Mouse (Mus musculus): ENCODE data around the gene Atxn1. TPM values are rescaled to one million over a fixed set of nuclear protein-coding genes. Genes with fewer than 3 reads are reported as not detected.

The Atxn1 gene
- polyA plus RNA-seq, 1 experiment from 2014 or later = 1.7 TPM

GRCm38 (mm10) chr13:45688864-45689263, 275.9 kb downstream of the Atxn1 start:
- Histone ChIP-seq H3K36me3 (no peaks in the 10 kb centered on the region), H3K27ac (no peak overlapping the region), H3K4me2 (no peak overlapping the region), H3K27me3 (replicated peaks) (no peaks in the 10 kb centered on the region), H3K9ac (no peak overlapping the region), H3K4me1 (peaks cover 19% of the 10 kb centered on the region), H3K4me3 (no peak overlapping the region), H3K9me3 (replicated peaks) (no peaks in the 10 kb centered on the region)
- ATAC-seq = no peak
- WGBS (ENCODE audit: insufficient replicate concordance) = 61% methylated on average over 2 of the region's 2 CpGs

DNA sequence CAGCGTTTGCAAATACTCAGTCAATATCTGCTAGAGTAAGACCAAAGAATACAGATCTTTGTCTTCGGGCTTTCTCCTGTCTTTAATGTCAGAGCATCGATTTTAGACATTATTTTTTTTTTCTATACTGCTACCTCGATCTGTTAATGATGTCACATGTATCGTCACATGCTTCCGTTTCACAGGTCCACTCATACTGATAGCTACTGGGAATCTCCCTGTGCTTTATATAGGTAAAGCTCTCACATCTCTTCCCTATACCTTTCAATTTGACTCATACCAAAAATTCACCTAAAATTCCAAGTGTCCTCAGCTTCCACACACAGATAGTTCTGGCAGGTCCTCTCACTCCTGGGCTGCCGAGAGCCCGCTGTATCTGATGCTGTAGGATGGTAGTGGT, 277.2 kb downstream of the Atxn1 start:
- no peak for ATAC-seq
- no peak overlapping the region for H3K27ac ChIP-seq
- no peak overlapping the region for H3K4me3 ChIP-seq
- H3K9ac ChIP-seq = no peak overlapping the region
- no peaks in the 10 kb centered on the region for H3K36me3 ChIP-seq
- H3K4me2 ChIP-seq = no peak overlapping the region
- WGBS (ENCODE audit: insufficient replicate concordance) = 81% methylated on average over 8 of the region's 8 CpGs
- no peaks in the 10 kb centered on the region for H3K27me3 ChIP-seq (replicated peaks)
- H3K4me1 ChIP-seq = peaks cover 6% of the 10 kb centered on the region
- H3K9me3 ChIP-seq (replicated peaks) = no peaks in the 10 kb centered on the region

DNA sequence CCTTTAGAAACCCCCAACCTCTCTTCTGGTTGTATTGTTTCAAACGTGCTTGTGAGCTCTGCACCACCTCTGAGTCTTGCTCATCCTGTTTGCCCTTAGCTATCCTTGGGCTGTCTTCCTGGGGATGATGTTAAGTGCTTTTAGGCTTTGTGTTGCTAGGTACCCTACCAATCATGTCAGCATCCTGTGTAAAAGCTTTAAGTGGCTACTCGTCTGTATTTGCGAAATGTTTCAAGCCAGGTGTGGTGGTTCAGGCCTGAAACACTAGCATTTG, 278.6 kb downstream of the Atxn1 start:
- 51% methylated on average over 3 of the region's 3 CpGs for WGBS (ENCODE audit: insufficient replicate concordance)
- no peak overlapping the region for H3K27ac ChIP-seq

GRCm38 (mm10) chr13:45685575-45686308, 279.1 kb downstream of the Atxn1 start:
- H3K4me1 ChIP-seq = 0 out of 2 replicates have a peak, but pooled peaks cover 3% of the 10 kb centered on the region
- 68% methylated on average over 7 of the region's 7 CpGs for WGBS (ENCODE audit: insufficient replicate concordance)
- no peak overlapping the region for H3K4me2 ChIP-seq
- H3K36me3 ChIP-seq = no peaks in the 10 kb centered on the region
- H3K4me3 ChIP-seq = no peak overlapping the region
- no peak overlapping the region for H3K9ac ChIP-seq
- no peaks in the 10 kb centered on the region for H3K27me3 ChIP-seq (replicated peaks)
- ATAC-seq = no peak
- H3K27ac ChIP-seq = no peak overlapping the region
- H3K9me3 ChIP-seq (replicated peaks) = no peaks in the 10 kb centered on the region

More for the DNA sequence above, 278.6 kb downstream of the Atxn1 start:
- no peaks in the 10 kb centered on the region for H3K27me3 ChIP-seq (replicated peaks)
- H3K4me1 ChIP-seq = 0 out of 2 replicates have a peak, but pooled peaks cover 3% of the 10 kb centered on the region
- H3K9ac ChIP-seq = no peak overlapping the region
- H3K36me3 ChIP-seq = no peaks in the 10 kb centered on the region
- no peak overlapping the region for H3K4me3 ChIP-seq
- H3K9me3 ChIP-seq (replicated peaks) = no peaks in the 10 kb centered on the region
- ATAC-seq = no peak
- no peak overlapping the region for H3K4me2 ChIP-seq

DNA sequence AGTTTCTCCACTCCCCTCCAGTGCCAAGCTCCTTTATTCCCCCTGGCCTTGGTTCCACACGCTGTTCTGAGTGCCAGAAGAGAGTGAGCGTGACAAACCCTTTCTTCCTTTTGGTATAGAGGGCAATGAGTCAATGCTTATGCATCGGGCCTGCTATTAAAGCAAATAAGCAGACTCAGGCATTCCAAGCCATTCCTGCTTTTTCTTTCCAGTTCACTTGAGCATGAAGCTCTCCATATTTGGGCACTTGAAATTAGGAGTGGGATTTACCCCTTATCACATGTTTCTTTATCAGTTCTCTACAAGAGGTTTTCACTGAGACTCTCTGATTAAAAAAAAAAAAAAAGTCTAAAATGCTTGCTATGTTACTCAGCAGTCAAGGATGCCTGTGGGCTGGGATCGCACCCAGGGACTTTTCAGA, 279.9 kb downstream of the Atxn1 start:
- Histone ChIP-seq H3K9ac (no peak overlapping the region), H3K4me3 (no peak overlapping the region), H3K27me3 (replicated peaks) (no peaks in the 10 kb centered on the region), H3K4me2 (no peak overlapping the region), H3K9me3 (replicated peaks) (no peaks in the 10 kb centered on the region), H3K4me1 (0 out of 2 replicates have a peak, but pooled peaks cover 3% of the 10 kb centered on the region), H3K36me3 (no peaks in the 10 kb centered on the region), H3K27ac (no peak overlapping the region)
- 69% methylated on average over 4 of the region's 4 CpGs for WGBS (ENCODE audit: insufficient replicate concordance)
- no peak for ATAC-seq

GRCm38 (mm10) chr13:45683991-45684390, 280.8 kb downstream of the Atxn1 start:
- Histone ChIP-seq H3K27ac (no peak overlapping the region), H3K36me3 (no peaks in the 10 kb centered on the region), H3K27me3 (replicated peaks) (no peaks in the 10 kb centered on the region), H3K9ac (no peak overlapping the region), H3K4me2 (no peak overlapping the region), H3K9me3 (replicated peaks) (no peaks in the 10 kb centered on the region), H3K4me3 (no peak overlapping the region), H3K4me1 (0 out of 2 replicates have a peak, but pooled peaks cover 3% of the 10 kb centered on the region)
- ATAC-seq = no peak
- WGBS (ENCODE audit: insufficient replicate concordance) = 52% methylated on average over 3 of the region's 3 CpGs

DNA sequence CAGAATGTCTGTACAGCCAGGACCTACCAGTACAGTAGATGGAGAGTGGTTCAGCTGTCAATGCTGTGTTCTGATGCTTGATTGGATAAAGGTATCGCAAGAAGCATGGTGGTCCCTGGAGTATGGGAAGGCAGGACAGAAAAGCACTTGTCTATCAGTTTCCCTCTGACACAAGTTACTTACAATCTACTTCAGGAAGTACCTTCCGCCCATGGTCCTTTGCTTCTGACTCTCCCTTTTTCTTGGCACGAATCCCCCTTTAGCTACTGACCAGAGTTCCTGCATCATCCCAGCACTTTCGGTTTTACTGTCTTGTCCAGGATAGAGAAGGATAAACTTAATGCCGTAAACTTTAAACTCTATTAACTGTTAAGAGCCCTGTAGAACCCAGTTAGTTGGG, 283.6 kb downstream of the Atxn1 start:
- H3K4me2 ChIP-seq = no peak overlapping the region
- no peaks in the 10 kb centered on the region for H3K9me3 ChIP-seq (replicated peaks)
- H3K4me3 ChIP-seq = no peak overlapping the region
- ATAC-seq = no peak
- WGBS (ENCODE audit: insufficient replicate concordance) = 64% methylated on average over 5 of the region's 5 CpGs
- no peak overlapping the region for H3K27ac ChIP-seq
- H3K9ac ChIP-seq = no peak overlapping the region
- H3K27me3 ChIP-seq (replicated peaks) = no peaks in the 10 kb centered on the region
- peaks cover 4% of the 10 kb centered on the region; the same call in 1 of the 2 replicates for H3K4me1 ChIP-seq
- no peaks in the 10 kb centered on the region for H3K36me3 ChIP-seq

GRCm38 (mm10) chr13:45680651-45681050, 284.2 kb downstream of the Atxn1 start:
- no peaks in the 10 kb centered on the region for H3K9me3 ChIP-seq (replicated peaks)
- no peak for ATAC-seq

GRCm38 (mm10) chr13:45679096-45679495, 285.7 kb downstream of the Atxn1 start:
- Histone ChIP-seq H3K27ac (no peak overlapping the region), H3K9me3 (replicated peaks) (no peaks in the 10 kb centered on the region), H3K4me2 (no peak overlapping the region), H3K4me3 (no peak overlapping the region), H3K9ac (no peak overlapping the region), H3K4me1 (peaks cover 5% of the 10 kb centered on the region; the same call in 1 of the 2 replicates), H3K36me3 (no peaks in the 10 kb centered on the region), H3K27me3 (replicated peaks) (no peaks in the 10 kb centered on the region)
- 65% methylated on average over 1 of the region's 1 CpGs for WGBS (ENCODE audit: insufficient replicate concordance)
- ATAC-seq = no peak

More at GRCm38 (mm10) chr13:45680651-45681050, 284.2 kb downstream of the Atxn1 start:
- H3K36me3 ChIP-seq = no peaks in the 10 kb centered on the region
- H3K27me3 ChIP-seq (replicated peaks) = no peaks in the 10 kb centered on the region
- H3K9ac ChIP-seq = no peak overlapping the region
- peaks cover 5% of the 10 kb centered on the region; the same call in 1 of the 2 replicates for H3K4me1 ChIP-seq
- no peak overlapping the region for H3K4me2 ChIP-seq
- no peak overlapping the region for H3K4me3 ChIP-seq
- 68% methylated on average over 5 of the region's 5 CpGs for WGBS (ENCODE audit: insufficient replicate concordance)
- H3K27ac ChIP-seq = no peak overlapping the region

DNA sequence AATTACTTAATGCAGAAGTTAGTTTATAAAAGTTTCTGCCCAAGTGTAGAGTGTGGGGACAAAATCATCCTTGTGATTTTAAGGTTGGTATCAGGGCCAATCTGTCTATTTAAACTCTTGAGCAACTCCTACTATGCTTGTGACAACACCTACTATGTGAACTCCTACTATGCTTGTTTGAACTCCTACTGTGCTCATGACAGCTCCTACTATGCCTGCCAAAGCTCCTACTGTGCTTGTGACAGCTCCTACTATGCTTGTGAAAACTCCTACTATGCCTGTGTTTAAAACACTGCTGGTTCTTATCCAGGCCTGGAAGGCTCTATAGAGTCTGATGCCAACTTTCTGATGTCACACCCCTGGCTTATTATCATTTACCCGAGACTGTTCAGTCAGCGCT, 292.2 kb downstream of the Atxn1 start:
- ATAC-seq = no peak

GRCm38 (mm10) chr13:45669969-45670368, 294.8 kb downstream of the Atxn1 start:
- Histone ChIP-seq H3K4me3 (no peak overlapping the region), H3K9me3 (replicated peaks) (no peaks in the 10 kb centered on the region), H3K36me3 (no peaks in the 10 kb centered on the region), H3K27me3 (replicated peaks) (no peaks in the 10 kb centered on the region), H3K4me1 (no peaks in the 10 kb centered on the region), H3K9ac (no peak overlapping the region), H3K4me2 (no peak overlapping the region), H3K27ac (no peak overlapping the region)
- 73% methylated on average over 11 of the region's 11 CpGs for WGBS (ENCODE audit: insufficient replicate concordance)
- ATAC-seq = no peak

More for the DNA sequence above, 292.2 kb downstream of the Atxn1 start:
- 57% methylated on average over 2 of the region's 2 CpGs for WGBS (ENCODE audit: insufficient replicate concordance)
- Histone ChIP-seq H3K27ac (no peak overlapping the region), H3K4me2 (no peak overlapping the region), H3K4me3 (no peak overlapping the region), H3K9me3 (replicated peaks) (no peaks in the 10 kb centered on the region), H3K4me1 (peaks cover 5% of the 10 kb centered on the region; the same call in 1 of the 2 replicates), H3K36me3 (no peaks in the 10 kb centered on the region), H3K9ac (no peak overlapping the region), H3K27me3 (replicated peaks) (no peaks in the 10 kb centered on the region)

DNA sequence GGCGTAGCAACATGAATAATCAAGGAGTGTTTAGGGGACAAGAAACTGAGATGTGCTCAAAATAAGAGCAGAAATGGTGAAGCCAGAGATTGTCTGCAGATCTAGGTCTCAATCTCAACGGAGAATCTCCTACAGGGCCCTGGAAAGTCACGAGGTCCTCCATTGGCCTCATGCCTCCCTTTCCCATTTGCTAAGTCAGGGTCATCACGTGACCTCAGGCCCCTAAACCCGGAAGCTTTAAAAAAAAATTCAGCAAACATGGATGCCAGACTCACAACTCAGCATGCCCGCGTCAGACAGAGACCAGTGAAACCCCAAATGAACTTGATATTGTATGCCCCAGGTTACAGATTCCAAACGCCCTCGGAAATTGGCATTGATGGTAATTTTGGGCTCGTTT, 302.0 kb downstream of the Atxn1 start:
- H3K36me3 ChIP-seq = no peaks in the 10 kb centered on the region
- H3K27me3 ChIP-seq (replicated peaks) = no peaks in the 10 kb centered on the region
- no peaks in the 10 kb centered on the region for H3K4me1 ChIP-seq
- no peak for ATAC-seq
- no peak overlapping the region for H3K9ac ChIP-seq
- no peaks in the 10 kb centered on the region for H3K9me3 ChIP-seq (replicated peaks)
- H3K27ac ChIP-seq = no peak overlapping the region
- WGBS (ENCODE audit: insufficient replicate concordance) = 73% methylated on average over 10 of the region's 10 CpGs
- no peak overlapping the region for H3K4me2 ChIP-seq
- no peak overlapping the region for H3K4me3 ChIP-seq

DNA sequence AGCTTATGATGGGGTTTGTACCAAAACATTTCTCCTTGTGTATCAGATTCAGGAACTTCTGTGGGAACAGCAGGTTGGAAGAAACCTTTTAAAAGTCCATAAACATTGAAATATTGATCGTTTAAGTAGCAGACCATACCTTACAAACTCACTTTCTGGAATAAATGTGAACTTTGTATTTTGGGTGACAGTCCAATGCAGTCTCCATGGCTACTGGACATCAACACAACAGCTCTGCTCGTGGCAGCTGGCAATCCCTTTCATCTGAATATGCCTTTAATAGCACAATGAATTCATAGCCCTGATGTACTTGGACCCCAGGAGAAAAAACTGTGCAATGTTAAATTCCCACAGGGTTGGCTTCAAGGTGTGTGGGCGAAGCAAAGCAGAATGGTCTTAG, 302.6 kb downstream of the Atxn1 start:
- Histone ChIP-seq H3K4me3 (no peak overlapping the region), H3K36me3 (no peaks in the 10 kb centered on the region), H3K9me3 (replicated peaks) (no peaks in the 10 kb centered on the region), H3K27ac (no peak overlapping the region), H3K4me2 (no peak overlapping the region), H3K9ac (no peak overlapping the region), H3K4me1 (no peaks in the 10 kb centered on the region), H3K27me3 (replicated peaks) (no peaks in the 10 kb centered on the region)
- 54% methylated on average over 3 of the region's 3 CpGs for WGBS (ENCODE audit: insufficient replicate concordance)
- no peak for ATAC-seq
